Mouse (Mus musculus): ENCODE results near the gene Qrfp.

DNA sequence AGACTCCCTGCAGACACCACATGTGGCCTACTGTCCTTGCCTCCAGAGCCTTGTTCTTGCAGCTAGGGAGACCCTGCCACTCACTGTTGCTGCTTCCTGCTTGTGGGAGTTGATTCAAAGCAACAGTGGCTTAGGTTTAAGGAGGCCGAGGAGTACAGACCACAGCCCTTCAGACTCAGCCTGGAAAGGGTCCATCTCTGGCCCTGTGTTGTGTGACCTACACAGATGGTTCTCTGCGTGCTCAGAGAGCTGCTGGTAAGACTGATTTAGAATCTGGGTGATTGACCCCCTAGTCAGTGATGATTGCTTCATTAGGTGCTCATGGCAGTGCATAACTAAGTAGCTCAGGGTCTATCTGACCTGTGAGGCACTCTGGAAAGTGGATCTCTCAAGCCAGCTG is 21.2 kb downstream of the Qrfp start:
- TF ChIP-seq CTCF (IDR thresholded peaks at IDR 0.05; ENCODE audit: low read depth) (no peak), EP300 (IDR thresholded peaks at IDR 0.05; ENCODE audit: low read depth) (no peak)

Measured in liver, embryonic 14.5 days (tissue).